Mouse (Mus musculus) olfactory bulb, adult 2 months (tissue): ENCODE measurements around the gene Erp27.

Source experiments
- CTCF ChIP-seq: fragments of 200-500 bp; IDR thresholded peaks from 2 replicates; pipeline ENCODE4 v1.5.1; 2012; ENCODE audit warnings: low read depth, mild to moderate bottlenecking, low read length, moderate library complexity; ENCODE audit not compliant: insufficient read depth
- POLR2A ChIP-seq: fragments of 200-500 bp; IDR thresholded peaks from 2 replicates; pipeline ENCODE4 v1.6.1; 2012; ENCODE audit warnings: mild to moderate bottlenecking, low read depth, low read length, moderate library complexity; ENCODE audit not compliant: insufficient read depth

DNA sequence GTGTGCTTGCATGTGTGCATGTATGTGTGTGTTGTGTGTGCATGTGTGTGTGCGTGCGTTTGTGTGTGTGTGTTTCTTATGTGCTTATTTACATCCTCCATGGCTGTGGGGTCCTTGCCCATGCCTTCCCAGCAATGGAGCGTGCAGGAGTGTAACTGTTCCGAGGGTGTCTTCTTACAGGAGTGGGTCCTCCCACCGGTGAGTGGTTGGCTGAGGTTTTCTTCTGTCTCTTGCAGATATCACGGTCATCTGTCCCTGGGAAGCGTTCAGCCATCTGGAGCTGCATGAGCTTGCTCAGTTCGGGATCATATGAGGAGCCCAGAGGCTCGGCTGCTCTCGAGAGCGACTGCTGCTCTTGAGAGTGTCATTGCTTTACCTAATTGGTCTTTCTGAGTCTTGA is 41.0 kb upstream of the Erp27 start:
- TF ChIP-seq CTCF: no peak
- no peak for TF ChIP-seq POLR2A
